Mouse (Mus musculus): ENCODE data around the gene Plac9b. TPM values are rescaled to one million over a fixed set of nuclear protein-coding genes. Genes with fewer than 3 reads are reported as not detected.

The Plac9b gene
- total RNA-seq (2023) = not detected

DNA sequence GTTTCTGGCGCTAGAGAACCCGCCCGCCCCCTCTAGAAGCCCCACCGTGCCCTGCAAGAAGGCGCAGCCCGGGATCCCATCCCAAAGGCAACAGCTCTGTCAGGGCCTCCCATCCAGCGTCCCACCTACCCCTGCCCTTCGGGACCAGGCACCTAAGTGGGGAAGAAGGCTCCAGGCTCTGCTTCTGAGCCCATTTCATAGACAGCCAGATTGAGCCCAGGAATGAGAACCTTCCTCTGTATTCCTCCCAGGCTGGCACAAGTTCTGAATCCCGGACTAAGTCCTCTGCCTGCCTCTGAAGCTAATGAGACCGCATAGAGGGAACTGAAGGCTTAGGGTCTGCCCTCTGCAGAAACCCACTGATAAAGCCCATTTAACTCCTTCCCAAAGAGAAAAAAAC lies at the start of gene Plac9b:
TSS of gene Plac9b (minus strand) at position 101 of the 400 bp plus-strand sequence.

DNA sequence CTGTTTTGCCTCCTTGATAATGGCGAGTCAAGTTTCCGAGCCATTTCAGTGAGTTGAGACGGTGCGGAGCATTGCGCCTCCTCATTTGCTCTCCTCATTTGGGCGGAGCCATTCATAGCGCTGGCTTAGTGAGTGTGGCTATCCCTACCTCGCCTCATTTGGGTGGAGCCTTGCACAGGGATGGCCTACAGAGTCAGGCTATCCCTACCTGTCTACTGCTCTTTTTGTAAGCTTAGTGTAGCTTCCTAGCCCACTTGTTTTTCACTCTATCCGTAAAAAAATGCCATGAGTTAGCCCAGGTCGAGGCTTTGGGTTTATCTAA lies 24.6 kb upstream of the Plac9b start, which contains the start of gene Tmem254b:
TSS of gene Tmem254b (minus strand) at position 116 of the 322 bp plus-strand sequence.

DNA sequence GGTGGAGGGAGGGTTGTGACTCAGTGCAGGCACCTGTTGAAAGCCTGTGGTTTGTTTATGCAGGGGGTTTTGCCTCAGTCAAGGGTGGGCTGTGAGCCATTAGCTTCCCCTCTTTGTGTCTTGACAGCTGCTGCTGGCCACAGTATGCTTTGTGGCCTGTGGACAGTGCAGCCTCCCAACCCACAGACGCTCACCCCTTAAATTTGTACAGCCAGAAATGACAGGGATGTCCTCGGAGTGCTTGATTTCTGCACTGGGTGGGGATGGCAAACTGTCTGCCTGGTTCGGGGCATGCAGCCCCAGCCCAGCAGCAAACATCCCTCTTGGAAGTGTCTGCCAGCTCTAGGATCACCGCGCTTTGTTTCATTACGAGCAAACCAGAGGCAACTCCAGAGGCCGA lies 64.1 kb downstream of the Plac9b start, which contains the start of gene Duxbl2:
TSS of gene Duxbl2 (plus strand) at position 200 of the 400 bp plus-strand sequence.

Other genes with a start within 250 kb of the Plac9b start
- gene Cphx1, start 244.2 kb downstream of the Plac9b start, total RNA-seq (2023) = not detected
- gene Duxbl1, start 203.9 kb downstream of the Plac9b start, total RNA-seq (2023) = not detected
- not detected for gene Gm9780, start 139.8 kb downstream of the Plac9b start, total RNA-seq (2023)
- 1 to 10 TPM; 5.0 to 9.3 TPM for gene Tmem254c, start 115.1 kb downstream of the Plac9b start, total RNA-seq (2023)
- gene Cphx2, start 101.0 kb downstream of the Plac9b start, total RNA-seq (2023) = not detected
- gene Cphx3, start 100.2 kb downstream of the Plac9b start, total RNA-seq (2023) = not detected
- gene Duxbl2, start 64.1 kb downstream of the Plac9b start, total RNA-seq (2023) = not detected
- 1 to 10 TPM; 4.8 to 9.7 TPM for gene Tmem254b, start 24.6 kb upstream of the Plac9b start, total RNA-seq (2023)
- not detected for gene Duxbl3, start 75.5 kb upstream of the Plac9b start, total RNA-seq (2023)

Measured in neutrophil, adult 83 days (primary cell).